Mouse (Mus musculus) thymus, adult 2 months (tissue): ENCODE results near the gene Ino80.

ENCODE experiments used
- CTCF ChIP-seq: fragments of 200-500 bp; IDR thresholded peaks from 2 replicates; pipeline ENCODE4 v1.5.1; 2012; ENCODE audit warnings: mild to moderate bottlenecking, control low read depth, low read length, moderate library complexity, borderline replicate concordance; ENCODE audit not compliant: control insufficient read depth, poor library complexity, insufficient read depth; ENCODE audit errors: extremely low read depth
- POLR2A ChIP-seq: fragments of 200-500 bp; IDR thresholded peaks from 2 replicates; pipeline ENCODE4 v1.6.1; 2012; ENCODE audit warnings: mild to moderate bottlenecking, low read length, control low read depth, moderate library complexity; ENCODE audit not compliant: control insufficient read depth, poor library complexity, insufficient read depth; ENCODE audit errors: extremely low read depth

- TF ChIP-seq CTCF (no peak), POLR2A (no peak)
Measured at GRCm38 (mm10) chr2:119520550-119520949, 43.1 kb upstream of the Ino80 start.
